Mouse (Mus musculus) CD4-positive, CD25-positive, alpha-beta regulatory T cell, adult 4 months (primary cell): ENCODE measurements around the gene Evl. TPM values are rescaled to one million over a fixed set of nuclear protein-coding genes. Genes with fewer than 3 reads are reported as not detected.

Source experiments
- ATAC-seq: one replicate; pipeline ENCODE4 v1.8.0; 2017
- polyA plus RNA-seq, 2 experiments: library from polyadenylated mRNA; unstranded; fragments of 100-300 nt; shearing (Covaris generic); gene quantifications; one replicate each; pipeline ENCODE4 v1.2.1; 2017

The Evl gene
- polyA plus RNA-seq, 2 experiments from 2014 or later, result 313 to 337 TPM

DNA sequence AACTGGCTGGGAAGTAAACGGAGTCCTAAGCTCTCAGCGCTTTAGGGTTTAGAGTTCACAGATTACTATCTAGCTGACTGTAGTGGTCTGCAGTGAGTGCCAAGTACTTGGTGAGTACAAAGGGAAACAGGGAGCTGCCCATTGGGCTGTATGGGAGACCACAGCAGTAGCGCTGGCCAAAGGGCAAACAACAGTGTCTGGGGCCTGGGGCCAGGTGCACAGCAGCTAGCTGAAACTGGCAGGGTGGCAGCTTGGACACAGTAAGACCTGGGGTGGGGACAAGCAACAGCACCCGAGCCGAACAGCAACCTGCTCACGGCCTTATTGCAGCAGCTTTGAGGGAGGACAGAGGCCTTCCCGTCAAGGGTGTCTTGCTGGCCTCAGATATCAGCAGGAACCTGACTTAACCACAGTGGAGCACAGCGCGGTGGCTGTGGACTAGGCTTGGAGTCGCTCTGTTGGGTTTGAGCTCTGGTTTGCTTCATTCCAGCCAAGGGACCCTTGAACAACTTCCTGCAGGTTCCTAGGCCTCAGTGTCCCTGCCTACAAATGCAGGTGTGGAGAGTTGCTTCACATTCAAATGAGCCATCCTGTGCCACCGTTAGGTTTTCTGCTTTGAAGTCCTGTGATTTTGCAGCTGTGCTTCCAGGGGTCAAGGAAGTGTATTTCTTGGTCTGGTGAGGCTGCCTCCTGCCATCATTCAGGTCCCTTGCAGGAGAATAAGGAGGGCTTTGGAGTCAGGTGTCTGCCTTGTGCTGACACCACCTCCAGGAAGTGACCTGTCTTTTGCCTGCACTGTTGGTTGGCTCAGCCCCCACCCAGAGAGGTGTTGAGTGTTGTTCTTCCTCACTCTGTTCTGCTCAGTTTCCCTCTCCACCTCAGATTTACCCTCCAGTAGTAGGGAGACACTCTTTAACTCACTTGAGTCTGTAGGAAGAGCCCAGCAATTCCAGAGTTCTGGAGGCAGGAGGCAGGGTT is 99.1 kb downstream of the Evl start:
- ATAC-seq, result peak; percentile 33

DNA sequence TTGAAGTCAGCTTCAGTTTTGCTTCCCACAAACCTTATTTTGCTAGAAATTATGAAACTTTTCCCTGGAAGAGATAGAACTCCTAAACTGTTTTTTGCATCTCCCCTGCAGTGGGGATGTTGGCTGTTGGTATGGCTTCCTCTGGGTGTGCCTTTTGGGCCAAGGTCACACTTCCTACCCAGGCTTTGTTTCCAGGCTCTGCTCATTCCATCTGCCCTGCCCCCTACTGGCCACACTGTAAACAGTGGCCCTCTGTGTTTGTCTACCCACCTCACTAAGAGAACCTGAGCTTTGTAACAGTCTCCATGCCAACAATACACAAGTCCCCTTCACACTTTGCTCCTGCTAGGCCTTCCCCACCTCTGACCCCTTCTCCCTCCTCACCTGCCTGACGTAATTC is 102.8 kb downstream of the Evl start:
- peak; percentile 74 for ATAC-seq

DNA sequence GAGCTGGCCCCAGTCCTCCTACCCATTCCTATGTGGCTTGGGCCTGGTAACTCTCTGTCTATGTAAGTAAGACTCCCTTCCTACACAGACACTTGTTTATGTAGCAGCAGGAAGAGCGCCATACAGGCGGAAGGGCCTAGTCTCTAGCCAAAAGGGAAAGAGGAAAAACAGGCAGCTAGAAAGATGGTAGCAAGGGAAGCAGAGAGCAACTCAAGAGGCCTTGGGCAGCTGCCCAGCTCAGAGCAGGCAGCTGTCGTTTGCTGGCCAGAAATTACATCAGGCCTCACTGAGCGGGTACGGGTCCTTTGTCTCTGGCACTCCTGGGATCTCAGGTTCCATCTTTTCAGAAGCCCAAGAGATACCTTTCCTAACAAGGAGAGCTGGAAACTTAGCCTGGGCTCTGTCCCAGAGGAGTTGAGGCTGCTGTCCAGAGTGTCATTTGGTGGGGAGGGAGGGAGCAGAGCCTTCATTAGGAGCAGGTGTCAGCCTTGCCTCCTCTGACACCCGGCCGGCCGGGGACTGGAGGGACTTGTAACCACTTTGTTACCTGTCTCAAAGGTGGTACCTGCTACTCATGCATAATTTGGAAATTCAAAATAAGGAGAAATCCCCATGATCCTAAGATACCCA is 114.2 kb downstream of the Evl start:
- no peak for ATAC-seq

DNA sequence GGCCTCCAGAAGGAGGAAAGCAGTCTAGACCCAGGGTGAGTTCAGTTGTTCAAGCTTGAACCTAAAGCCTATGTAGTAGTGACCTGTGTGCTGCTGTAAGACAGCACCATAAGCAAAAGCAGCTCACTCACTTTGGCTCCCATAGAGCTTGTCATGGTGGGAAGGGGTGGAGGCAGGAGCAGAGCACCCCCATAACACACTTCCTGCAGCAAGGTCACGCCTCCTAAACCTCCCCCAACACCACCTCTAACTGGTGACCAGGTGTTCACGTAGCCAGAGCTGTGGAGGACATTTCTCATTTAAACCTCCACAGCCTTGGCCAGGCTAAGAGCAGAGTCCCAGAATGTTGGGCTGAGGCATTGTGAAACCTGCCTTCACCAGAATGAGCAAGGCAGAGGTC is 117.0 kb downstream of the Evl start:
- no peak for ATAC-seq

DNA sequence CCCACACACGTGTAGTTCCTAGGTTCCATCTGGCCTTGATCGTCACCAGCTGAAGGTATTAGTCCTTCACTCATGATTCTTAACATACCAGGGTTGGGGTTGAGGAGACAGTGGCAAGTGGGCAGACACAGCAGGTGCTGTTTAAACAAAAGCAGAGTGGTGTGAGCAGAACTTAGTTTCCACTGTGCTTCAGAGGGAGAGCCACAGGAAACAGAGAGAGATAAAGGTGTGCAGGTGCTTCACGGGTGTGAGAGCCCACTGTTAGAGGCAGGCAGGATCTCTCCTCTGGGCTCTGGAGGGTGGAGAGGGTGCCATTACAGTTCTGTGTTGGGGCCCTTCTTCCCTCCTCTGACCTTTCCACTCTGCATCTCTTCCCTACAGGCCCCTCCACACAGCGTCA is 118.4 kb downstream of the Evl start:
- no peak for ATAC-seq

DNA sequence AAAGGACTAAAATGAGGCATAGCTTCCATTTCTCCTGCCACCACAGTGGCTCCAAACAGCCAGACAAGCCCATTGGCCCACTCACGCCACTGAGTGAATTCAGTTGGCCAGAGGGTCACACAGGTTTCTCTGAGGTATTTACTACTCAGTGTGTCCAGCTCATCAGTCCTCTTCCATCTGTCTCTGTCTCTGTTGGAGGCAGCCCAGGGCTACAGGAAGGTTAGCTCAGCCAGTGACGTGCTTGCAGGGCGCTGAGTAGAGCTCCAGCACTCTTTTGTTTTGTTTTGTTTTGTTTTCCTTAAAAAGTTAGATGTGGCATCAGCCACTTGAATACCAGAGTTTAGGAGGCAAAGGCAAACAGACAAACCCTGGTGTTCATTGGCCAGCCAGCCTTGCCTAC is 119.0 kb downstream of the Evl start:
- ATAC-seq, result no peak

DNA sequence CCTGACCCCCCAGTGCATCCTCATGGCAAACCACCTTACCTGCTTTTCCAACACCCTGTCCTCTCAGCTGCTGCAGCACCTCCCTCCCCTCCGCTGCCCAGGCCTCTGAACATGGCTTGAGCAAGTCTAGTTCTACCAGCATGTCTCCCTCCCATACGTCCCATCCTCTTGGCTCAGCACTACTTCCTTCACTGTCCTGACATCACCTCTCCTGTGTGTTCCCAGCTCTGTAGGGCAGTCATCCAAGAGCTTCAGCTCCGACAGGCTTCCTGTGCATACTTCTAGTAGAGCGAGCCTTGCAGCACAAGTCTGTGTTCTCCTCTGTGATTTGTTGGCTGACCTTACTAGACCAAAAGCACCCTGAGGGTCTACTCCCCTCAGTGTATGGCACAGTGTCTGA is 120.0 kb downstream of the Evl start:
- no peak for ATAC-seq

DNA sequence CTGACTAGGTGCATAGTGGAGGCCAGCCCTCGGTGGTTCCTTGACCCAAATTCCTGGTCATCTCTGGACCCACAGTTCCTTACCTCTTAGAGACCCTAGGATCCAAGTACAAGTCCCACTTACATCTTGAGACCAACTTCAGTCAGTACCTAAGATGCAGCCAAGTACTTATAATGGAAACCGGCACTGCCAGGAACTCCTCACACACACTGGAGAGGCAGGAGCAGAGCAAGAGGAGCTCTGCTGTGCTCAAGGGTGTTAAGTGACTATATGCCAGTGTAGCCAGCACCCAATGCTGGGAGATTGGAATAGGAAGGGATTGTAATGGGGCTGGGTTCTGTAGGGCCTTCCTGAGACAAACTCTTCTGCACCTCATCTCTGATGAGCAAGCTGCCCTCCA is 120.4 kb downstream of the Evl start:
- no peak for ATAC-seq

DNA sequence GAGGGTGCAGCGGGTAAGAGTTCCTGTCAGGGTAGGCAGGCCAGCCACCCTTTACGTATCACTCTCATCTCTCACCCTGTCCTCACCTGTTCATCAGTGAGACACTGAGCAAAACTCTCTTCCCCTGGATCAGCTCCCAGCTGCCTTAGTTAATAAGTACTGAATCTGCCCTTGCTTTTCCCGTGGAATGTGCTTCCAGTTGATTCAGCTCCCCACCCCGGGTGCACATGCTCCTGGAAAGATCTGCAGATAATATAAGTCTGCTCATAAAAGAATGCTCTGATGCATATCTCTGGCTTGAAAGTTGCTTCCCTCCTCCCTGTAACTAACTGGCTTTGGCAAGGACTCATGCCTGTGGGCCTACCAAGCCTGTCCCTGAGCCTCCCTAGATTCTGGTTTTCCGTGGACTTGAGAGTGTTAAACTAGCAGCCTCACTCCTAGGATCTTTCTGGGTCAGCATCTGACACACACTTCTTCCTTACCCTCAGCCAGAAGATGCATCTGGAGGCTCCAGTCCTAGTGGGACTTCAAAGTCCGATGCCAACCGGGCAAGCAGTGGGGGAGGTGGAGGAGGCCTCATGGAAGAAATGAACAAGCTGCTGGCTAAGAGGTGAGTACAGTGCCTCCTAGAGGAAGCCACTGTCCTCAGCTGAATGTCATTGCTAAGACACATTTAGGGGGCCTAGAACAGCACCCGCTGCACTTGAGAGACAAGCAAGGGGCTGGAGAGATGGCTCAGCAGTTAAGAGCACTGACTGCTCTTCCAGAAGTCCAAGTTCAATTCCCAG is 121.3 kb downstream of the Evl start:
- no peak for ATAC-seq

DNA sequence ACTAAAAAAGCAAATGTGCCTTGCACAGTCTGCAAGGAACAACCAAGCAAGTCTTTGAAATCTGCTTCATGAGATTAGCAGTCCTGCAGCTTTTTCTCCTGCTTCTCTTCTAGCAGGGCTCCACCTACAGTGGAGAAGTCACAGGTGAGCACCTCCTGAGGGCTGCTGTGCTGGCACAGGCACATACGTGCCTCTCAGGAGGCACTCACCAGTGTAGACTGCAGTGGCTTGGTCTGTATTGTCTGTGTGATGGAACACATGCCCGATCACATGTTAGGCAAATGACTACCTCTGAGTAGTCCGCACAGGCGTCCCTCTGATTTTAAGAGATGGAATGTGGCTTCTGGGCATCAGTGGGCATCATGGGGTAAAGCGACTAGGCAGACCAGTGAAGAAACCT is 122.6 kb downstream of the Evl start:
- no peak for ATAC-seq

DNA sequence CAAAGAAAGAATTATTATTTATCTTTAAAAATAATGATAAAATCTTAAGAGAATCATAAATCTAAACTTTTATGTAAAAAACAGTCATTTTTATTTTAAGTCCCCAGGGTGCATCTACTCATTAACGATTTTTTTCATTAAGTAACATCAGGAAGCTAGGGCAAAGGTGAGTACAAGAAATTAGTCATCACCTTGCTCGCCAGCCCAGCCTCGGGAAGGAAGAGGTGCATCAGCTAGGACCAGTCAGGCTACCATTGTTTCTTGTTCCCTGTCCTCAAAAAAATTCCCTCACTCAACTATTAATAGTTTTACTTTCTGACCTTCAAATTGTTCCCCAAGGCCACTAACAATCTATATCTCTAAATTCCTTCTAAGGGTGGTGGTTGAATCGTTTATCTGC is 123.8 kb downstream of the Evl start:
- ATAC-seq, result no peak

DNA sequence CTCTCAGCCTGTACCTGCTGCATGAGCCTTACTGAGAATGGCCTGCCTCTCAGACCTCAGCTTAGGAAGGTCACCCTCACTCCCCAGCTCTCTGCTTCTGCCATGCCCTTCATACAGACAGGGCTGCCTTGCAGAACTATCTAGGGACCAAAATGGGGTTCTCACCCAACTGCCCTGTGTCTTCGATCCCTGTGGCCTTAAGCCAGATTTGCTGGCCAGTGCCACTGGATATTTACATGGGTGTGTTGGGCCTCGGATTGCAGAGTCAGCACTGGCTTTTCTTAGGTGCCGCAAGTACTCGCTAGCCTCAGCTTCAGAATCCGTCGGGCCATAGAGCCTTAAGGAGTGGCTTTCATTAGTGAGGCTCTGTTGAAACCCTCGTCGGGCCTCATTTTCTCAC is 126.3 kb downstream of the Evl start:
- no peak for ATAC-seq

DNA sequence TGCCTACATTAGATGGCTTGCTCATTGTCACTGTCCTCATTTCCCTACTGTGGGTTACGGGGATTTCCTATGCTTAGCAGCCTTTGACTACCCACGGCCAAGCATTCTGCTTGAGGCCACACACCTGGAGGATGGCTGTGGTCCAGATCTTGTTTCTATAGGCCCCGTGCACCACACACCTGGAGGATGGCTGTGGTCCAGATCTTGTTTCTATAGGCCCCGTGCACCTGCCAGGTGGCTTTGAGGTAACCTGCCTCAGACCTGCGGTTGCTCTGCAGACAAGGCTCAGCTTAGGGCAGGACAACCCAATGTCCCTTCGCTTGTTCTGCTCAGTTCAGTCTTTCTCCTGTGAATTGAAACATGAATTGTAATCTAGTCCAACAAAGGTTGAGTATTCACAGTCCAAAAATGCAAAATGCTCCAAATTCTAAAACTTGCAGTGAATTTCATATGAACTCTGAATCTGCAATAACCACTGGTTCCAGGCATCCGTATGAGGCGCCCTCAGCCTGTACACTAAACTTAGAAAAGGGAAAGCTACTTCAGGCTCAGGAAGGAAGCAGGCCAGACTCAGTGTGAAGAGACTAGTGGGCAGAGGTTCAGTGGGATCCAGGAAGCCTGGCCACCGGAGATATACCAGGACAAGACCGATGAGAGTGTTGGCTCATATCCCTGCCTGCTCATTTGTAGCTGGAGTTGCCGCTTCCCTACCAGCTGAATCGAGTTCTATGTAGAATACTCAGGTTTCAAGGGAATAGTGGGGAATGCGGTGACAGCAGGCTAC is 127.9 kb downstream of the Evl start:
- ATAC-seq, result no peak

DNA sequence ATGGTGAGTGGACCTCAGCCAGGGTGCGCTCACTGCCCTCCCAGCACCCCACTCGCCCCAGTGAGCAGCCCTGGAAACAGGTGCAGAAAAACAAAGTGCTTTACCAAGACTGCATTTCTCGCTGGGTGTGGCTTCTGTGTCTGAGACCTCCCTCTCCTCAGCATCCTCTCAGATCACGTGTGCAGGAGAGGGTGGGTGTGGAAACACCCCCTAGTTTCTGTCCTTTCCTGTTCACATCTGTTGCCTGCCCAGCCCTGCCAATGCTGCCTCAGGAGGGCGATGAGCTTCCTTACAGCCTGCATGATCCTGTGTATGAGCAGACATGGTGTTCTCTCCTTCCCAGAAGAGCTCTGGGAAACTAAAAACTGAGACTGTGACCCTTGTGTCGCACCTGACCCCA is 131.9 kb downstream of the Evl start:
- peak; percentile 38 for ATAC-seq

DNA sequence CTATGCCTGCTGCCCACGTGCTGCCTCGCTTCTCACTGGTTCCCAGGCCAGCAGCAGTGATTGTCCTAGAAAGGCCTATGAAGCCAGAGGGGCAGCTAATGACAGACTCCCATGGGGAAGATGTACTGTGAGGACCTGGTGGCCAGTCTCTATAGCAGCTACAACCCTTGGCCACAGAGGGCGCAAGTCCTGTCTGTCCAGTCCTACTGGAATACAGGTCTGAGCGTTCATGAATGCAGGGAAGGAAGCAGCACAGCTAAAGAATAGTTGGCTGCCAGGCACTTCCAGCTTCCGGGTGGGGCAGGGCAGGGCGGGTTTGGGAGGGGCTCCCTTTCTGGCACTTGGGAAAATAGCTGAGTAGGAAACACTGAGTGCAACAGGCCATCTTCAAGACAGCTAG is 132.4 kb downstream of the Evl start:
- ATAC-seq, result no peak

DNA sequence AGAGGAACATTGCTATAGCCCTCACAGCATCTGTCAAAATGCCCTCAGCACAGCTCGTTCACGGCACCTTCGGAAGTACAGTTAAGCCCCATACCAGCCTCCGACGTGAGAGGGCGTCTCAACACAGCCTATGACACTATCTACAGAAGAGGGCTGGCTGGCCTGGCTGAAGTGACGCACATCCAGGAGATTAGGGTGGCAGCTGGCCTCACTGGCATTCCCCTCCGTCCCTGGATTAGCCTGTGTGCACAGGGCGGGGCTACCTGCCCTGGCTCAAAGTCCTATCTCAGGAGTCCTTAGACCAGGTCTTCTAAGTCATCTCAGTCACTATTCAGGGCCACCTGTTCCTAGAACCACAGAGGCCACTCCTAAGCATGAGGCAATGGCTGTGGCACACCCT is 134.6 kb downstream of the Evl start:
- ATAC-seq, result no peak

DNA sequence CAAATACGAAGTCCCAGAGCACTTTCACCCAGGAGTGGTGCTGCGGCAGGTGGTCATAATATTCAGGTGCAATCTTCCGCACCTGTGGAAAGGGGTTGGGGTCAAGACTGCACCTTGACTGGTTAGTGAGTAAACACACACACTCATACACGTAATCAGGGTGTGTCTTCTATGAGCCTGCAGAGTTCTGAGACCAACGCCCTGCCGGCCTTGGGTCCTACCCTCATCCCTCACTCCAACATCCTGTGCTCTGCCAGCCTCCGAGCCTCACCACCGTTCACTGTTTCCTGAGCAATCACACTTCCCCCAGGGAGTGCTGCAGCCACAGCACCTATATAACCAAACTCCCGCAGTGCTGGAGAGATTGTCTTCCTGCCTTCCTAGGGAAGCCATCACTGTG is 136.0 kb downstream of the Evl start:
- no peak for ATAC-seq

DNA sequence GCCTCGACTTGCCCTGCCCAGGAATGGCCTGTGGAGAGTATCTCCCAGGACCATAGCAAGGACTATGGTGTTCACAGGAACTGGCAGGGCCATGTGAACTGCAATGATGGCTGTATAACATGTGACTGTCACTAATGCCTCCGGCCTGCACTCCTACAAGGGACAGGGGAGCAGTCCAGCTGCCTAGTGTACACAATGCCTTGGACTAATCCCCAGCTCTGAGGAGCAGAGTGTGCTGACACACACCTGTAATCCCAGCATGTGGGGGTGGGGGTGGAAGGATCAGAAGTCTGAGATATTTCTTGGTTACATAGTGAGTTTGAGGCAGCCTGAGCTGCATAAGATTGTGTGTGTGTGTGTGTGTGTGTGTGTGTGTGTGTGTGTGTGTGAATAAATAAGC is 139.1 kb downstream of the Evl start:
- ATAC-seq, result no peak

DNA sequence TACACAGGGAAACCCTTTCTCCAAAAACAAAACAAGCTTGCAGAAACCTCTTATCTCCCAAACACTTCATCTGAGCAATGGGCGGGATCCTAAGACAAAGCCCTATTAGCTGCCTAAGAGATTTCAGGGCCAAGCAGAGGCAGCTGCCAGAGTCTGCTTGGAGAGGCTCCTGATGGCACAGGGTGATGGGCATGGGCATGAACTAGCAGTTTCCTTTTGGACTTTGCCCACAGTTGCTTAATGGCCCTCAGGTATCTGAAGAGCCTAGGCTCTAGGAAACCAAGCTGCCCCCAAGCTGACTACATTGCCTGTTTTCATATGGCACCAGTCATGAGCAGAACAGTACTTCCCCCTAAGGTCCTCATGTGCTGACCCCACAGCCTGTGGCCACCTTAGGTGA is 139.7 kb downstream of the Evl start:
- ATAC-seq, result no peak

DNA sequence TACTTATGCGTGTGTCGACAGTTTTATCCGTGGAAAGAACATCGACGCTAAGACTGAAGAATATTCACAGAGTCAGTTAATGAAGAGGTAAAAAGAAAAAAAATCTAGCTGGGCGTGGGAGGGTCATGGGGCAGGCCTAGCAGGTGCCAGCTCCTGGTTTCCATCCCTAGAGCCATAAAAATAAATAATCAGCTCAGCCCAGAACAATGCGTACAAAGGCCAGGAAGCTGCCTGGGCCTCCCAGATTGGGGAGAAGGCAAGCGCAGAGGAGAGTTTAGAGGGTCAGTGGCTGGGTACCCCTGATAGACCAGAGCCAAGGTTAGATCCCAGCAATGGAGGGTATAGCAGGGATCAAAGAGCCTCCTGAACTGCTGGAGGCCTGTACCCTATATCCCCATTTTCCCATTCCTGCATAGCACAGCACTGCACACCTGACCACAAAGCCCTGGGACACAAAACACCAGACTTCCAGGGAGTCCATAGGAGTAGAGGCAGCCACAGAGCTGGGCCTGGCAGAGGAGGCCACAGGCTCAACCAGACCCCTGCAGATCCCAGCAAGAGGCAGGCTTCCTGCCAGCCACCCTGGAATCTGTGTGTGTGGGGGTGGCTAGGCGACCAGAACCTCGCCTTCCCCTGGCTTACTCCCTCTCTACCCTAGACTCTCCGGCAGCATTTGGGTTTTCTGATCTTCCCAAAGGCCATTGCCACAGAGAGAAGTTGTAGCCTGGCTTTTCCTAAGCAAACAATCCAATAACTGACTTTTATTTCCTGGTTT is 144.4 kb downstream of the Evl start:
- ATAC-seq, result no peak

DNA sequence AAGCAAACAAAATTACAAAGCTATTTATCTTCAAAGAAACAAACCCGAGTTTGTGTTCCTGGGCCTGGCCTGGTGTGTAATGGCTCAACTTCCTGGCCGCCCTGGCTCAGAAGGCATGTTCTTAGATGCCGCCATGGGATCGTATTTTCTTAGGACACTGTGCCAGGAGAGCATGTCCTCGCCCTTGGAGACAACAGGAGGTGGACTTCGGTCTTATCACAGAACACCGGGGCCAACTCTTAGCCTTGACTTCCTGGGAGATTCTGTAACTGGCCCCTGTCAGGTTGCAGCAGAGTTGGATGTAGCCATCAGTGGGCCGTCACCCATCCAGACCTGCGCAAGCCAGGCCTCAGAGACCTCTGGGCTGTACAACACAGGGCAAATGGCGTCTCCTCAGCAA is 145.1 kb downstream of the Evl start:
- ATAC-seq, result no peak

DNA sequence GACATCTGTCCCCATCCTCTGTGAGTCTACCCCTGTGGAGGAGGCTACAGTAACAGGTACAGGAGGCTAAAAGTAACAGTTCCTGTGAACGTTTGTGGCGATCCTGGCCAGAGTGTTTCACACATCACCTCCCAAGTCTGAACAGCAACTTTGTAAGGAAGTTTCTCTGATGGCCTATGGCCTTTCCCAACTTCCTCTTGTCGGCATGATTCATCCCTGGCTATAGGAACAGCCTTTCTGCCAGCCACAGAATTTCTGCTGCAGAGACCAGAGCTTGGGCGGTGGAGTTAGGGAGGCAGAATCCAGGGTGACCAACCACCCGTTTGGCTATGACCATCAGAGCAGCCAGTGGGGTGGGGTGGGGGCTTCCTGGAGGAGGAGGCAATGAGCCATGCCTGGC is 145.5 kb downstream of the Evl start:
- no peak for ATAC-seq
